Mouse (Mus musculus) liver, embryonic 15.5 days (tissue): Measurements from ENCODE around the gene Ufl1. TPM values are rescaled to one million over a fixed set of nuclear protein-coding genes. Genes with fewer than 3 reads are reported as not detected.
"Not testable (repeated sequence)": the region's sequence is repeated elsewhere in the genome, so short reads cannot be mapped to it uniquely, and the experiment has no call there.

ENCODE experiments used
- ATAC-seq: fragments of 200-750 bp; cut with Nextera tagmentation; 2 replicates; pipeline ENCODE4 v1.8.0; 2017; ENCODE audit warnings: moderate number of reproducible peaks, mild to moderate bottlenecking, moderate library complexity; ENCODE audit not compliant: insufficient read depth
- H3K27ac ChIP-seq: fragments of 300-500 bp; sonication (generic); replicated peaks from 2 replicates; pipeline ENCODE4 v1.5.1; 2015; ENCODE audit warnings: mild to moderate bottlenecking, inconsistent platforms
- H3K27me3 ChIP-seq: fragments of 300-500 bp; sonication (generic); 2 replicates; pipeline ENCODE4 v1.6.1; 2015; ENCODE audit warnings: mild to moderate bottlenecking, inconsistent platforms
- H3K36me3 ChIP-seq: fragments of 300-500 bp; sonication (generic); replicated peaks from 2 replicates; pipeline ENCODE4 v1.6.1; 2015; ENCODE audit warnings: moderate library complexity, mild to moderate bottlenecking, inconsistent platforms
- H3K4me1 ChIP-seq: fragments of 300-500 bp; sonication (generic); replicated peaks from 2 replicates; pipeline ENCODE4 v1.6.1; 2015; ENCODE audit warnings: inconsistent platforms
- H3K4me2 ChIP-seq: fragments of 300-500 bp; sonication (generic); 2 replicates; pipeline ENCODE4 v1.6.1; 2015; ENCODE audit warnings: moderate library complexity, mild to moderate bottlenecking, inconsistent platforms
- H3K4me3 ChIP-seq: fragments of 300-500 bp; sonication (generic); replicated peaks from 2 replicates; pipeline ENCODE4 v1.5.1; 2015; ENCODE audit warnings: mild to moderate bottlenecking, inconsistent platforms
- H3K9ac ChIP-seq: fragments of 300-500 bp; sonication (generic); 2 replicates; pipeline ENCODE4 v1.6.1; 2015; ENCODE audit warnings: moderate library complexity, mild to moderate bottlenecking, inconsistent platforms
- H3K9me3 ChIP-seq: fragments of 300-500 bp; sonication (generic); replicated peaks from 2 replicates; pipeline ENCODE4 v1.6.1; 2016; ENCODE audit warnings: inconsistent platforms
- WGBS: fragments of 180-500 bp; shearing (Covaris S2); methylation state at CpG from one replicate; pipeline ENCODE4 v1.1.7; 2015; ENCODE audit warnings: mixed read lengths; ENCODE audit not compliant: insufficient replicate concordance; 5-methylcytosine and 5-hydroxymethylcytosine counted together
- polyA plus RNA-seq: library from polyadenylated mRNA; unstranded; fragments of >200 nt; fragmentation: Nextera tagmentation; extraction: Ambion mirVana; gene quantifications from 2 replicates; pipeline ENCODE4 v1.2.1, GENCODE M21; 2015

Gene Ufl1
- polyA plus RNA-seq: 20.8 and 23.0 TPM in 2 replicates

GRCm38 (mm10) chr4:25281671-25282038 lies at the start of gene Ufl1:
TSS of gene Ufl1 (minus strand) at chr4:25281821.
- peaks cover 11% of the 10 kb centered on the region for H3K4me1 ChIP-seq
- peak within 1 kb of the TSS; percentile 85 for H3K27ac ChIP-seq
- WGBS: under 1% methylated on average over 30 of the region's 30 CpGs
- H3K9ac ChIP-seq: peak within 1 kb of the TSS; percentile 75
- ATAC-seq: peak; percentile 99
- peak within 1 kb of the TSS; percentile 90 for H3K4me3 ChIP-seq
- H3K27me3 ChIP-seq: no peaks in the 10 kb centered on the region
- H3K9me3 ChIP-seq: no peaks in the 10 kb centered on the region
- H3K36me3 ChIP-seq: peaks cover 16% of the 10 kb centered on the region
- H3K4me2 ChIP-seq: peak within 1 kb of the TSS; percentile 70

- H3K9me3 ChIP-seq: no peaks in the 10 kb centered on the region
- no peaks in the 10 kb centered on the region for H3K4me1 ChIP-seq
- no peaks in the 10 kb centered on the region for H3K27me3 ChIP-seq
- no peak overlapping the region for H3K4me3 ChIP-seq
- no peak overlapping the region for H3K4me2 ChIP-seq
- no peaks in the 10 kb centered on the region for H3K36me3 ChIP-seq
- 72% methylated on average over 3 of the region's 3 CpGs for WGBS
- H3K9ac ChIP-seq: no peak overlapping the region
- H3K27ac ChIP-seq: no peak overlapping the region
- ATAC-seq: no peak
Measured at GRCm38 (mm10) chr4:25325684-25326220, 44.1 kb upstream of the Ufl1 start.

- H3K4me2 ChIP-seq: no peak overlapping the region
Measured at GRCm38 (mm10) chr4:25322631-25323178, 41.1 kb upstream of the Ufl1 start.

GRCm38 (mm10) chr4:25313767-25314166 lies 32.1 kb upstream of the Ufl1 start:
- WGBS: 54% methylated on average over 3 of the region's 3 CpGs
- no peak for ATAC-seq
- Histone ChIP-seq H3K4me1 (no peaks in the 10 kb centered on the region), H3K9ac (no peak overlapping the region), H3K27me3 (no peaks in the 10 kb centered on the region), H3K27ac (no peak overlapping the region), H3K4me2 (no peak overlapping the region), H3K36me3 (no peaks in the 10 kb centered on the region), H3K9me3 (no peaks in the 10 kb centered on the region), H3K4me3 (no peak overlapping the region)

More at GRCm38 (mm10) chr4:25322631-25323178, 41.1 kb upstream of the Ufl1 start:
- H3K27ac ChIP-seq: no peak overlapping the region
- 21% methylated on average over 2 of the region's 2 CpGs for WGBS
- no peaks in the 10 kb centered on the region for H3K27me3 ChIP-seq
- H3K9me3 ChIP-seq: no peaks in the 10 kb centered on the region
- H3K4me3 ChIP-seq: no peak overlapping the region
- no peak overlapping the region for H3K9ac ChIP-seq
- no peaks in the 10 kb centered on the region for H3K4me1 ChIP-seq
- no peaks in the 10 kb centered on the region for H3K36me3 ChIP-seq
- no peak for ATAC-seq

GRCm38 (mm10) chr4:25285002-25285401 lies 3.4 kb upstream of the Ufl1 start:
- WGBS: 44% methylated on average over 1 of the region's 1 CpGs

GRCm38 (mm10) chr4:25280938-25281670 lies 517 bp downstream of the Ufl1 start:
- WGBS: 2% methylated on average over 32 of the region's 32 CpGs

More at GRCm38 (mm10) chr4:25285002-25285401, 3.4 kb upstream of the Ufl1 start:
- H3K9me3 ChIP-seq, H3K36me3 ChIP-seq, H3K27ac ChIP-seq, H3K9ac ChIP-seq, H3K4me3 ChIP-seq, H3K4me2 ChIP-seq, H3K27me3 ChIP-seq, ATAC-seq: not testable (repeated sequence)
- H3K4me1 ChIP-seq: peaks cover 11% of the 10 kb centered on the region

GRCm38 (mm10) chr4:25272861-25273627 lies 8.6 kb downstream of the Ufl1 start:
- H3K4me3 ChIP-seq: no peak overlapping the region
- H3K4me1 ChIP-seq: no peaks in the 10 kb centered on the region
- H3K9ac ChIP-seq: no peak overlapping the region
- H3K36me3 ChIP-seq: peaks cover 67% of the 10 kb centered on the region
- H3K27ac ChIP-seq: no peak overlapping the region
- 66% methylated on average over 7 of the region's 7 CpGs for WGBS
- no peaks in the 10 kb centered on the region for H3K9me3 ChIP-seq
- ATAC-seq: no peak
- H3K4me2 ChIP-seq: no peak overlapping the region
- no peaks in the 10 kb centered on the region for H3K27me3 ChIP-seq

More at GRCm38 (mm10) chr4:25280938-25281670, 517 bp downstream of the Ufl1 start:
- H3K36me3 ChIP-seq: peaks cover 17% of the 10 kb centered on the region
- peak; percentile 90 for ATAC-seq
- H3K4me1 ChIP-seq: peaks cover 11% of the 10 kb centered on the region
- H3K27ac ChIP-seq: peak overlapping the region; percentile 85
- H3K9me3 ChIP-seq: no peaks in the 10 kb centered on the region
- H3K4me2 ChIP-seq: peak overlapping the region; percentile 70
- H3K4me3 ChIP-seq: peak overlapping the region; percentile 90
- peak overlapping the region; percentile 75 for H3K9ac ChIP-seq
- H3K27me3 ChIP-seq: no peaks in the 10 kb centered on the region

- H3K4me2 ChIP-seq: no peak overlapping the region
- peaks cover 67% of the 10 kb centered on the region for H3K36me3 ChIP-seq
- H3K9ac ChIP-seq: no peak overlapping the region
- no peak overlapping the region for H3K4me3 ChIP-seq
- 77% methylated on average over 1 of the region's 1 CpGs for WGBS
- H3K4me1 ChIP-seq: no peaks in the 10 kb centered on the region
- no peaks in the 10 kb centered on the region for H3K27me3 ChIP-seq
- no peak for ATAC-seq
- H3K9me3 ChIP-seq: no peaks in the 10 kb centered on the region
- H3K27ac ChIP-seq: no peak overlapping the region
Measured at GRCm38 (mm10) chr4:25271926-25272325, 9.7 kb downstream of the Ufl1 start.

- Histone ChIP-seq H3K36me3 (peaks cover 61% of the 10 kb centered on the region), H3K9ac (no peak overlapping the region), H3K4me2 (no peak overlapping the region), H3K9me3 (no peaks in the 10 kb centered on the region), H3K4me1 (no peaks in the 10 kb centered on the region), H3K4me3 (no peak overlapping the region), H3K27ac (no peak overlapping the region), H3K27me3 (no peaks in the 10 kb centered on the region)
- 54% methylated on average over 3 of the region's 3 CpGs for WGBS
- no peak for ATAC-seq
Measured at GRCm38 (mm10) chr4:25267144-25267543, 14.5 kb downstream of the Ufl1 start.

GRCm38 (mm10) chr4:25257822-25258398 lies 23.7 kb downstream of the Ufl1 start:
- H3K27ac ChIP-seq: no peak overlapping the region
- H3K36me3 ChIP-seq: peaks cover 31% of the 10 kb centered on the region
- ATAC-seq: peak; percentile 71
- 60% methylated on average over 7 of the region's 7 CpGs for WGBS
- H3K4me3 ChIP-seq: no peak overlapping the region
- H3K27me3 ChIP-seq: no peaks in the 10 kb centered on the region
- no peak overlapping the region for H3K9ac ChIP-seq
- no peaks in the 10 kb centered on the region for H3K9me3 ChIP-seq
- peaks cover 8% of the 10 kb centered on the region for H3K4me1 ChIP-seq
- no peak overlapping the region for H3K4me2 ChIP-seq

- no peak for ATAC-seq
- no peak within 1 kb of the TSS for H3K9ac ChIP-seq
- H3K4me2 ChIP-seq: no peak within 1 kb of the TSS
- H3K27ac ChIP-seq: no peak within 1 kb of the TSS
- 64% methylated on average over 3 of the region's 3 CpGs for WGBS
- H3K9me3 ChIP-seq: no peaks in the 10 kb centered on the region
- no peaks in the 10 kb centered on the region for H3K36me3 ChIP-seq
- no peaks in the 10 kb centered on the region for H3K27me3 ChIP-seq
- H3K4me1 ChIP-seq: no peaks in the 10 kb centered on the region
- no peak within 1 kb of the TSS for H3K4me3 ChIP-seq
Measured at GRCm38 (mm10) chr4:25242776-25243175, 38.8 kb downstream of the Ufl1 start, which contains the start of gene Fhl5. TSS of gene Fhl5 (minus strand) at chr4:25242876.
